Mouse (Mus musculus) hindbrain, embryonic 14.5 days (tissue): Measurements from ENCODE around the gene Olfr889. TPM values are rescaled to one million over a fixed set of nuclear protein-coding genes. Genes with fewer than 3 reads are reported as not detected.
"Not testable (repeated sequence)": the region's sequence is repeated elsewhere in the genome, so short reads cannot be mapped to it uniquely, and the experiment has no call there.

Source experiments
- ATAC-seq: fragments of 200-750 bp; cut with Nextera tagmentation; 2 replicates; pipeline ENCODE4 v1.8.0; 2017; ENCODE audit warnings: moderate number of reproducible peaks, mild to moderate bottlenecking, moderate TSS enrichment, moderate library complexity; ENCODE audit not compliant: low FRiP score
- DNase-seq: peaks from one replicate; pipeline ENCODE4 v3.0.0-alpha.2; 2015; ENCODE audit warnings: low spot score
- H3K27ac ChIP-seq: fragments of 300-500 bp; sonication (generic); 2 replicates; pipeline ENCODE4 v1.5.1; 2014; ENCODE audit warnings: mild to moderate bottlenecking, moderate library complexity
- H3K27me3 ChIP-seq: fragments of 300-500 bp; sonication (generic); 2 replicates; pipeline ENCODE4 v1.6.1; 2014; ENCODE audit warnings: mild to moderate bottlenecking, low read length, mixed read lengths; ENCODE audit not compliant: control insufficient read depth, insufficient read depth
- H3K36me3 ChIP-seq: fragments of 300-500 bp; sonication (generic); replicated peaks from 2 replicates; pipeline ENCODE4 v1.6.1; 2014; ENCODE audit not compliant: control insufficient read depth, insufficient read depth
- H3K4me1 ChIP-seq: fragments of 300-500 bp; sonication (generic); replicated peaks from 2 replicates; pipeline ENCODE4 v1.6.1; 2014; ENCODE audit warnings: antibody characterized with exemption, low read length, mixed read lengths; ENCODE audit not compliant: control insufficient read depth, insufficient read depth
- H3K4me2 ChIP-seq: fragments of 300-500 bp; sonication (generic); replicated peaks from 2 replicates; pipeline ENCODE4 v1.6.1; 2014; ENCODE audit warnings: mild to moderate bottlenecking, moderate library complexity
- H3K4me3 ChIP-seq: fragments of 300-500 bp; sonication (generic); replicated peaks from 2 replicates; pipeline ENCODE4 v1.5.1; 2014; ENCODE audit warnings: mild to moderate bottlenecking, low read length
- H3K9ac ChIP-seq: fragments of 300-500 bp; sonication (generic); 2 replicates; pipeline ENCODE4 v1.6.1; 2014
- H3K9me3 ChIP-seq: fragments of 300-500 bp; sonication (generic); 2 replicates; pipeline ENCODE4 v1.6.1; 2016; ENCODE audit warnings: low read length; ENCODE audit not compliant: control insufficient read depth
- WGBS: fragments of 180-500 bp; shearing (Covaris S2); extraction: QIAGEN DNeasy Blood & Tissue Kit; methylation state at CpG from one replicate; pipeline ENCODE4 v1.1.7; 2014; 5-methylcytosine and 5-hydroxymethylcytosine counted together
- polyA plus RNA-seq: library from polyadenylated mRNA; unstranded; fragments of >200 nt; fragmentation: Nextera tagmentation; extraction: Ambion mirVana; gene quantifications from 2 replicates; pipeline ENCODE4 v1.2.1, GENCODE M21; 2014

Olfr889 gene
- 0.07 and 0.08 TPM in 2 replicates for polyA plus RNA-seq

DNA sequence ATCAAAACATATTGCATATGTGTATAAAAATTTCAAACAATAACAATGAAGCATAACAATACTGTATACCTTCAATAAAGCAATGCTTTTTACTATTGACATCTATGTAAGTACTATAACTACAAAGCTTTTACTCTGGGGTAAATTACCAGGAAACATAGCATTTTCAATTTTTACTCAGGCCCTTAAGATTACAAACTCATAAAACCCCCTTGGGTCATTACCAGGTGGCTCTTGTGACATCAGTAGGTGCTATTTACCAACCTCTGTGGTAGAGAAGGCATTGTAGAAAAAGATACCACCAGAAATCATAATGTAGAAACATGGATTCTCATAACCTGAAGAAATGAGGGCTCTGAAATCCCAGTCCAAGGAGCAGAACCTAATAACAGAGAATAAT, at the start of gene Olfr889:
Gene Olfr889 (plus strand): TSS at position 301 of the 400 bp plus-strand sequence.
- ATAC-seq (no peak), DNase-seq (no peak)
- Histone ChIP-seq H3K36me3 (no peaks in the 10 kb centered on the region), H3K4me1 (no peaks in the 10 kb centered on the region), H3K27me3 (no peaks in the 10 kb centered on the region), H3K9me3 (no peaks in the 10 kb centered on the region), H3K4me2 (no peak within 1 kb of the TSS), H3K9ac (no peak within 1 kb of the TSS), H3K27ac (no peak within 1 kb of the TSS), H3K4me3 (no peak within 1 kb of the TSS)

- ATAC-seq (no peak), DNase-seq (no peak)
- H3K4me2 ChIP-seq: no peak within 1 kb of the TSS
- no peak within 1 kb of the TSS for H3K4me3 ChIP-seq
- H3K9ac ChIP-seq: no peak within 1 kb of the TSS
- 91% methylated on average over 1 of the region's 1 CpGs for WGBS
- no peaks in the 10 kb centered on the region for H3K4me1 ChIP-seq
- H3K27ac ChIP-seq: no peak within 1 kb of the TSS
- no peaks in the 10 kb centered on the region for H3K36me3 ChIP-seq
- no peaks in the 10 kb centered on the region for H3K9me3 ChIP-seq
- no peaks in the 10 kb centered on the region for H3K27me3 ChIP-seq
These were observed 31.2 kb upstream of the Olfr889 start, which contains the start of gene Olfr887 for GRCm38 (mm10) chr9:38083772-38084171. TSS of gene Olfr887 (plus strand) at chr9:38084072.

- WGBS: 80% methylated on average over 1 of the region's 1 CpGs
- H3K4me2 ChIP-seq: no peak within 1 kb of the TSS
- H3K36me3 ChIP-seq: no peaks in the 10 kb centered on the region
- no peaks in the 10 kb centered on the region for H3K27me3 ChIP-seq
- no peak for ATAC-seq
- no peaks in the 10 kb centered on the region for H3K4me1 ChIP-seq
- H3K4me3 ChIP-seq: no peak within 1 kb of the TSS
- H3K9me3 ChIP-seq: no peaks in the 10 kb centered on the region
- no peak for DNase-seq
- no peak within 1 kb of the TSS for H3K9ac ChIP-seq
- H3K27ac ChIP-seq: no peak within 1 kb of the TSS
These were observed 7.2 kb upstream of the Olfr889 start, which contains the start of gene Olfr888 for GRCm38 (mm10) chr9:38107828-38108227. TSS of gene Olfr888 (plus strand) at chr9:38108128.

DNA sequence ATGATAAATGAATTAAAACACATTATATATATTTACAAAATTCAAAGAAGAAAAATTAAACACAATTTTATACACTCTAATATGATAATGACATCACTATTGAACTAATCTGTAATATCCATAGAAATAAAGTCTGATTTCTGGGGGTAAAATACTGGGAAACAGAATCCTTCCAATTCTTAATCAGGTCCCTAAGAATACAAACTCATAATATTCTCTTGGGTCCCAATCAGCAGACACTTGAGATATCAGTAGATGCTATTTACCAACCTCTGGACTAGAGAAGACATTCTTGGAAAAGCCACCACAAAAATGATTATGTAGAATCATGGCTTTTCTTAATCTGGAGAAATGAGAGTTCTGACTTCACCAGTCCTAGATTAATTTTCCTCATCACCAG, 27.2 kb downstream of the Olfr889 start, which contains the start of gene Olfr890:
Gene Olfr890 (plus strand): TSS at position 301 of the 400 bp plus-strand sequence.
- no peaks in the 10 kb centered on the region for H3K4me1 ChIP-seq
- ATAC-seq (no peak), DNase-seq (no peak)
- H3K9me3 ChIP-seq: no peaks in the 10 kb centered on the region
- no peak within 1 kb of the TSS for H3K27ac ChIP-seq
- no peak within 1 kb of the TSS for H3K9ac ChIP-seq
- no peak within 1 kb of the TSS for H3K4me2 ChIP-seq
- H3K4me3 ChIP-seq: no peak within 1 kb of the TSS
- H3K27me3 ChIP-seq: no peaks in the 10 kb centered on the region
- H3K36me3 ChIP-seq: no peaks in the 10 kb centered on the region

DNA sequence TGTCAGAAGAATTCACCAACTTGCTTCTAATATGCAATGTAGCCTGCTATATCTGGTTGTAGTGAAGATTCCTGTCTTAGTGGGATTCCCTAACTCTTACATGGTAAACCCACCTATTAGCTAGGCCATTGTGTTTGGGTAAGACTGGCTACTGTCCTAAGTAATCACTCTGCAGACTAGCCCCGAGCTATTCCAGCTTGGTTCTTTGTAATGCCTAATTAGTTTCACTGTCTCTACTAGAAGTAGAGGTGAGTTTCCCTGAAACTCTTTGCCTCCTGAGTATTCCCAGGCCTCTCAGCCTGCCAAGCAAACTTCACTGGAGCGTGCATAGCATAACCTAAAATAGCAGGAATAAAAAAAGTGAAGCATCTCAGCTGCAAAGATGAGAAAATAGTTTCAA, 53.3 kb downstream of the Olfr889 start:
- H3K4me3 ChIP-seq, DNase-seq, H3K36me3 ChIP-seq, H3K4me2 ChIP-seq, H3K9me3 ChIP-seq, ATAC-seq, H3K9ac ChIP-seq, H3K4me1 ChIP-seq, H3K27ac ChIP-seq, H3K27me3 ChIP-seq: not testable (repeated sequence)
- WGBS: 51% methylated on average over 2 of the region's 2 CpGs

Other genes starting within 250 kb of the Olfr889 start
- gene Olfr145, start 218.5 kb upstream of the Olfr889 start, polyA plus RNA-seq: not detected in 2 replicates
- not detected in 2 replicates for gene Olfr878, start 197.4 kb upstream of the Olfr889 start, polyA plus RNA-seq
- gene Olfr881, start 123.4 kb upstream of the Olfr889 start, polyA plus RNA-seq: not detected in 2 replicates
- not detected in 2 replicates for gene Olfr883, start 89.4 kb upstream of the Olfr889 start, polyA plus RNA-seq
- gene Olfr884, start 68.6 kb upstream of the Olfr889 start, polyA plus RNA-seq: not detected in 2 replicates
- not detected in 2 replicates for gene Olfr885, start 53.9 kb upstream of the Olfr889 start, polyA plus RNA-seq
- not detected in 2 replicates for gene Olfr887, start 31.1 kb upstream of the Olfr889 start, polyA plus RNA-seq
- gene Olfr888, start 7.1 kb upstream of the Olfr889 start, polyA plus RNA-seq: not detected in 2 replicates
- not detected in 2 replicates for gene Olfr890, start 27.3 kb downstream of the Olfr889 start, polyA plus RNA-seq
- gene Olfr891, start 65.6 kb downstream of the Olfr889 start, polyA plus RNA-seq: not detected in 2 replicates
- not detected in 2 replicates for gene Olfr893, start 93.2 kb downstream of the Olfr889 start, polyA plus RNA-seq
- gene Olfr894, start 102.9 kb downstream of the Olfr889 start, polyA plus RNA-seq: not detected in 2 replicates
- not detected in 2 replicates for gene Olfr143, start 137.6 kb downstream of the Olfr889 start, polyA plus RNA-seq
- not detected in 2 replicates for gene Olfr895, start 152.7 kb downstream of the Olfr889 start, polyA plus RNA-seq
- not detected in 2 replicates for gene Olfr896-ps1, start 175.9 kb downstream of the Olfr889 start, polyA plus RNA-seq
- gene Olfr25, start 213.9 kb downstream of the Olfr889 start, polyA plus RNA-seq: not detected in 2 replicates
- gene Olfr898, start 233.2 kb downstream of the Olfr889 start, polyA plus RNA-seq: not detected in 2 replicates